Mouse (Mus musculus) hindbrain, embryonic 15.5 days (tissue): ENCODE results near the gene Pde11a. TPM values are rescaled to one million over a fixed set of nuclear protein-coding genes. Genes with fewer than 3 reads are reported as not detected.

Source experiments
- ATAC-seq: fragments of 200-750 bp; cut with Nextera tagmentation; 2 replicates; pipeline ENCODE4 v1.8.0; 2017; ENCODE audit warnings: low read depth, moderate number of reproducible peaks, moderate TSS enrichment; ENCODE audit not compliant: low FRiP score
- H3K27ac ChIP-seq: fragments of 300-500 bp; sonication (generic); replicated peaks from 2 replicates; pipeline ENCODE4 v1.5.1; 2015; ENCODE audit warnings: mild to moderate bottlenecking, inconsistent platforms
- H3K27me3 ChIP-seq: fragments of 300-500 bp; sonication (generic); 2 replicates; pipeline ENCODE4 v1.6.1; 2015; ENCODE audit warnings: control low read depth, inconsistent platforms
- H3K36me3 ChIP-seq: fragments of 300-500 bp; sonication (generic); 2 replicates; pipeline ENCODE4 v1.6.1; 2015; ENCODE audit warnings: control low read depth, inconsistent platforms
- H3K4me1 ChIP-seq: fragments of 300-500 bp; sonication (generic); replicated peaks from 2 replicates; pipeline ENCODE4 v1.6.1; 2015; ENCODE audit warnings: control low read depth, inconsistent platforms
- H3K4me2 ChIP-seq: fragments of 300-500 bp; sonication (generic); 2 replicates; pipeline ENCODE4 v1.6.1; 2015; ENCODE audit warnings: moderate library complexity, mild to moderate bottlenecking, inconsistent platforms
- H3K4me3 ChIP-seq: fragments of 300-500 bp; sonication (generic); 2 replicates; pipeline ENCODE4 v1.5.1; 2015; ENCODE audit warnings: mild to moderate bottlenecking, inconsistent platforms
- H3K9ac ChIP-seq: fragments of 300-500 bp; sonication (generic); 2 replicates; pipeline ENCODE4 v1.6.1; 2015; ENCODE audit warnings: inconsistent platforms
- H3K9me3 ChIP-seq: fragments of 300-500 bp; sonication (generic); 2 replicates; pipeline ENCODE4 v1.6.1; 2016; ENCODE audit warnings: control low read depth, inconsistent platforms
- WGBS: fragments of 180-500 bp; shearing (Covaris S2); methylation state at CpG from one replicate; pipeline ENCODE4 v1.1.7; 2015; 5-methylcytosine and 5-hydroxymethylcytosine counted together
- polyA plus RNA-seq: library from polyadenylated mRNA; unstranded; fragments of >200 nt; fragmentation: Nextera tagmentation; extraction: Ambion mirVana; gene quantifications from 2 replicates; pipeline ENCODE4 v1.2.1, GENCODE M21; 2015

Pde11a gene
- polyA plus RNA-seq, result 1.1 and 1.6 TPM in 2 replicates

- H3K4me3 ChIP-seq, result peak within 1 kb of the TSS; percentile 52
- WGBS, result 20% methylated on average over 39 of the region's 41 CpGs
- peak; percentile 69; the same call in 1 of the 2 replicates for ATAC-seq
Measured at GRCm38 (mm10) chr2:76338215-76339156, at the start of gene Pde11a. Gene Pde11a, minus strand, starts transcription at chr2:76338774.

DNA sequence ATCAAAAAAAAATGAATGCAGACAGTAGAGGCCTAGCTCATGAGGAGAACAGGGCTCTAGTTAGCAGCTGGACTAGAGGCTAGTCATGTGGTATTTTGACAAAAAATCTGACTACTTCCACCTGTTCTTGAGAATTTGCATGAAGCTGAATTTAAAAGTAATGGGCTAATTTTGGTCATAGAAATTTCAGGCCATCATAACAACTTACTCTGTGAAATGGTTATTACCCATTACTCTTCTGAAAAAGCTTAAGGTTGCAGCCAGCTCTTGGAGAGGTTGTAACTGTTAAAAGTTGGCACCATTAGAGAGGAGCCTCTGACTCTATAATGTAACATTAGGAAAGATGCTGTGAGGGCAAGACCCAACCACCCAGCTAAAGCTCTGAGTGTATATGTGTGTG lies 48.0 kb upstream of the Pde11a start:
- no peak for ATAC-seq
- H3K4me2 ChIP-seq, result no peak overlapping the region
- H3K4me3 ChIP-seq, result no peak overlapping the region
- no peaks in the 10 kb centered on the region for H3K27me3 ChIP-seq
- H3K36me3 ChIP-seq, result peaks cover 36% of the 10 kb centered on the region
- no peaks in the 10 kb centered on the region for H3K9me3 ChIP-seq
- no peak overlapping the region for H3K9ac ChIP-seq
- no peak overlapping the region for H3K27ac ChIP-seq
- H3K4me1 ChIP-seq, result no peaks in the 10 kb centered on the region

More at GRCm38 (mm10) chr2:76338215-76339156, at the start of gene Pde11a:
- H3K27ac ChIP-seq, result no peak within 1 kb of the TSS
- H3K4me1 ChIP-seq, result peaks cover 8% of the 10 kb centered on the region
- H3K27me3 ChIP-seq, result peaks cover 3% of the 10 kb centered on the region; the same call in 1 of the 2 replicates
- peak within 1 kb of the TSS; percentile 52 for H3K9ac ChIP-seq
- no peaks in the 10 kb centered on the region for H3K9me3 ChIP-seq
- H3K36me3 ChIP-seq, result no peaks in the 10 kb centered on the region
- H3K4me2 ChIP-seq, result peak within 1 kb of the TSS; percentile 99

GRCm38 (mm10) chr2:76378646-76379045 lies 40.1 kb upstream of the Pde11a start:
- H3K4me3 ChIP-seq, result no peak overlapping the region
- no peak overlapping the region for H3K27ac ChIP-seq
- H3K36me3 ChIP-seq, result peaks cover 66% of the 10 kb centered on the region
- 96% methylated on average over 19 of the region's 19 CpGs for WGBS
- no peaks in the 10 kb centered on the region for H3K27me3 ChIP-seq
- no peak overlapping the region for H3K4me2 ChIP-seq
- ATAC-seq, result no peak
- H3K9me3 ChIP-seq, result no peaks in the 10 kb centered on the region
- H3K9ac ChIP-seq, result no peak overlapping the region
- H3K4me1 ChIP-seq, result no peaks in the 10 kb centered on the region

DNA sequence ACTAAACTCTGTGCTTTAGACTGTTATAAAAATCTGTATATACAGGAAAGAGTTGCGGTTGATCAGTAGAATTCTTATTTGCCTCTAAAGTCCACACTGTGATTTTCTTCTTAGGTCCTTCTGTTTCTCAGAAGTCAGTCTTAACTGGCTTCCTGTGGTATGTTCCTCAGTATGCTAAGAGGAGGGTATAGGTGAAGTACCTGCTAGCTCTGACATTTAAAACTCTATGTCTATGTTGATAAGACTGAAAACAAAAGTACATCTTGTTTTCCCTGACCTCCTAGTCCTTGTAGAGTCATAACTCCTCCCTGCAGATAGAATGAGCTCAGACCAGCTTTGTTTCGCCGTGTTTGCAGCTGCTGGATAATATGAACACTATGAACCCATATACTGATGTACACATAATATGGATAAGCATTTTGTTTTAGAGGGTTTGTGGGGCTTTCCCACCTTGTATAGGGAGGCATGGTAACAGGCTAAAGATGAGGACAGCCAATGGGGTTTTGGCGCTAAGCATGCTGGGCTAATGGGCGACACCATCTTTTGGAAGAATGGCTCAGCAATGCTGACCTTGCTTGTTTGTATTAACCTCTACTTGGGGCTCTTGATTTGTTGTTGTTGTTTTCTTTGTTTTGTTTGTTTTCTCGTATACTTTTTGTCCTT lies 36.1 kb upstream of the Pde11a start:
- H3K4me2 ChIP-seq, result no peak overlapping the region
- ATAC-seq, result no peak
- H3K36me3 ChIP-seq, result peaks cover 50% of the 10 kb centered on the region
- H3K9me3 ChIP-seq, result no peaks in the 10 kb centered on the region
- H3K4me1 ChIP-seq, result peaks cover 15% of the 10 kb centered on the region
- 94% methylated on average over 6 of the region's 6 CpGs for WGBS
- no peak overlapping the region for H3K27ac ChIP-seq
- H3K9ac ChIP-seq, result no peak overlapping the region
- H3K4me3 ChIP-seq, result no peak overlapping the region
- no peaks in the 10 kb centered on the region for H3K27me3 ChIP-seq

DNA sequence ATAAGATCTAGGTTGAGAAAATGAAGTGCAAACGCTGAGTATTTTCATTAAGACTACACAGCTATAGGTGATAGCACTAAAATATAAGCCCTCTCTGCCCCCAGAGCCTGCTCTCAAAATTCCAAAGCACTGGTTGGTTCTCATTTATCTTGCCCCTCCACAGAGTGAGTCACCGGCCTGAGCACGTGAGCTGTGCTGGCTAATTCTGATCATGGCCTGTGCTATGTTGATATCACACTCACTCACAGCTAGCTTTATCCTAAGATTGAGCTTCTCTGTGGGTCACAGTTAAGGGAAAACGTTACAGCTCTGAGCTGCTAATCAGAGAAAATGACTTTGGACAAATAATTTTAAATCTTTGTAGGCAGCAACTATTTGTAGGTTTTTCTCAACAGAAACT lies 33.7 kb upstream of the Pde11a start:
- H3K4me3 ChIP-seq, result no peak overlapping the region
- H3K4me1 ChIP-seq, result peaks cover 15% of the 10 kb centered on the region
- H3K4me2 ChIP-seq, result no peak overlapping the region
- H3K27me3 ChIP-seq, result no peaks in the 10 kb centered on the region
- ATAC-seq, result no peak
- 95% methylated on average over 4 of the region's 4 CpGs for WGBS
- no peak overlapping the region for H3K9ac ChIP-seq
- H3K36me3 ChIP-seq, result peaks cover 29% of the 10 kb centered on the region
- no peak overlapping the region for H3K27ac ChIP-seq
- H3K9me3 ChIP-seq, result no peaks in the 10 kb centered on the region

GRCm38 (mm10) chr2:76370656-76370922 lies 32.0 kb upstream of the Pde11a start:
- Histone ChIP-seq H3K4me3 (peak overlapping the region; percentile 76), H3K9me3 (no peaks in the 10 kb centered on the region), H3K27ac (peak overlapping the region; percentile 76), H3K4me2 (peak overlapping the region; percentile 97), H3K36me3 (peaks cover 20% of the 10 kb centered on the region), H3K27me3 (no peaks in the 10 kb centered on the region), H3K4me1 (peaks cover 15% of the 10 kb centered on the region), H3K9ac (peak overlapping the region; percentile 89)
- 2% methylated on average over 7 of the region's 7 CpGs for WGBS
- ATAC-seq, result no peak

DNA sequence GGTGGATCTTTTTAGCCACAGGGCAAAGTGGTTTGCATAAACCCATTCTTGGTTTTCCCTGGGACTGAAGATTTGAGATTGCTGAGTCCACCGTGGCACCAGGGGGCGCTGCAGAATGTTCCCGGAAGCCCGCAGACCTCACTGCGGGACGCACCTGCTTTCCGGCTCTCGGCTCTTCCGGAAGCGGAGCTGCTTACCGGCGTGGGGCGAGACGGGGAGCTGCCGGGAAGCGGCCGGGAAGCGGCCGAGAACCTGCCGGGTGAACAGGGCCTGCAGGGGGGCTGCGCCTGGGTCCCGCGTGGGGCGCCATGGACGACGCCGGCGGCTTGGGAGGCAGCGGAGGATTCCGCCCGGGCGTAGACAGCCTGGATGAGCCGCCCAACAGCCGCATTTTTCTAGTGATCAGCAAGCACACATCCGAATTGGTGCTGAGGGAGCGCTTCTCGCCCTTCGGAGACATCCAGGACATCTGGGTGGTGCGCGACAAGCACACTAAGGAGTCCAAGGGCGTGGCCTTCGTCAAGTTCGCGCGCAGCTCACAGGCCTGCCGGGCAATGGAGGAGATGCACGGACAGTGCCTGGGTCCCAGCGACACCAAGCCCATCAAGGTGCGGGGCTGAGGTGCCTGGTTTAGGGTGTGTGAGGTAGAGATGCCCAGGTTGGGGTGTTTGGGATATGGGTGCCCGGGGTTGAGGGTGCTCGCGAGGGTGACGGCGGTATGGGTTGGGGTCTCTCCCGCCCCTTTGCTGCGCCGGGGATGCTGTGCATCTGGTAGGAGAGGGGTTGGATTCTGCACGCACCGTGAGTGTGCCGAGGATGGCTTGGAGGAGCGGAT lies 31.5 kb upstream of the Pde11a start, which contains the start of gene Rbm45:
Gene Rbm45 (plus strand): TSS at position 164 of the 835 bp plus-strand sequence.
- Histone ChIP-seq H3K4me2 (peak within 1 kb of the TSS; percentile 97), H3K4me3 (peak within 1 kb of the TSS; percentile 76), H3K36me3 (peaks cover 18% of the 10 kb centered on the region), H3K4me1 (peaks cover 15% of the 10 kb centered on the region), H3K27ac (peak within 1 kb of the TSS; percentile 76), H3K9ac (peak within 1 kb of the TSS; percentile 89), H3K27me3 (no peaks in the 10 kb centered on the region), H3K9me3 (no peaks in the 10 kb centered on the region)
- WGBS, result under 1% methylated on average over 61 of the region's 61 CpGs
- peak; percentile 93 for ATAC-seq

DNA sequence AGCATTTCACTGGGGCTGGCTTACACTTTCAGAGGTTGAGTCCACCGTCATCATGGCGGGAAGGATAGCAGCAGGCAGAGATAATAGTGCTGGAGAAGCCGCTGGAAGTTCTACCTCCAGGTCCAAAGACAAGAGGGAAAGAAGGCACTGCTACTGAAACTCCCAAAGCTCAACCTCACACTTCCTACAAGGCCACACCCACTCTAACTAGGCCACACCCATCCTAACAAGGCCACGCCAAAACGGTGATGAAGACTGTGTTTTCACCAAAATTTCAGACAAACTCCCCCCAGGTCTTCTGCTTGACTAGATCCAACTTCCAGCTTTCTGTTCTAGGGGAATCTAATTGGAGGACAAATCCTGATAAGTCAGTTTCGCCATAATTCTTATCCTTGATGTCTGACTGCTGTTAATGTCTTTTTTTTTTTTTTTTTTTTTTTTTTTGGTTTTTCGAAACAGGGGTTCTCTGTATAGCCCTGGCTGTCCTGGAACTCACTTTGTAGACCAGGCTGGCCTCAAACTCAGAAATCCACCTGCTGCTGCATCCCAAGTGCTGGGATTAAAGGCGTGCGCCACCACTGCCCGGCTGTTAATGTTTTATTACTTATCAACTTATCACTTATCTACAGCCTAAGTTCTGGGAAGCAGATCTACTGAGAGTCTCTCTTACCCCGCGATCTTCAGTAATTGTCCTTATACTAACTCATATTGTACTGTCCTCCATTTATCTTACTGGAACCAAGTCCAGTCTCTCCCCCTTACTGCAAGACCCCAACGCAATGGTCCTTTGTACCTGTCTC lies 30.5 kb upstream of the Pde11a start:
- H3K4me3 ChIP-seq, result no peak overlapping the region
- H3K9me3 ChIP-seq, result no peaks in the 10 kb centered on the region
- ATAC-seq, result peak; percentile 20; the same call in 1 of the 2 replicates
- no peak overlapping the region for H3K27ac ChIP-seq
- no peak overlapping the region for H3K9ac ChIP-seq
- H3K4me2 ChIP-seq, result no peak overlapping the region
- peaks cover 11% of the 10 kb centered on the region for H3K36me3 ChIP-seq
- H3K4me1 ChIP-seq, result peaks cover 15% of the 10 kb centered on the region
- 82% methylated on average over 13 of the region's 13 CpGs for WGBS
- H3K27me3 ChIP-seq, result no peaks in the 10 kb centered on the region

DNA sequence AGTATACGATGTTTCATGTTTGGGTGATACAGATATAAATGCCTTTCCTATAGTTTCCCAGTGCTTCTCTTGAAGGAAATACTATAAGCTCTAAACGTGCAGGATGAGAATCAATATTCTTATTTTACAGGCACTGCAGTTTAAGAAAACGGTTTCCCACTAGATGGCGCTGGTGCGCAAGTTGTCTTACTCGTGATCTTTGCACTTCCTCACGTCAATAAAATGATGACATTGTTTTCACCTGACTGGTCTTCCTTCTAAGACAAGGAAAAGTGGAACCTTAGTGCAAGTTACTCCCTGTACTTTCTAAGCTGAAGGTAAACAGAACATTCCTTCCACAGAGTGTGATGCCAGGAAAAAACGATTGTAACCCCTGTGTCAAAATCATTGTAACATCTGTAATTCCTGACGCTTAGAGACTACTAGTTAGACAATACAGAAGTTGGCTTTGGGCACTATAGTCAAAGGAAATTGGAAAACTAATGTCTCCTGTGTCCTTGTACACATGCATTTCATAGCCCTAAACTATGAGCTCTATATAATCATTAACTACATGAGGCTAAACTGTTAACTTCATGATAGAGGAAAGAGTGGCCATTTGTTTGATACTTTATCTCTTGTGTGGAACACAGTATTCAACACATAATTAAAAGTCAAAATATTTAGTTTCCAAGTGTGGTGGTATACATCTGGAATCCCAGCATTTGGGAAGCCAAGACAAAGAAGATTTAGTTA lies 28.8 kb upstream of the Pde11a start:
- WGBS, result 18% methylated on average over 9 of the region's 9 CpGs
- no peak overlapping the region for H3K4me2 ChIP-seq
- H3K4me3 ChIP-seq, result no peak overlapping the region
- H3K4me1 ChIP-seq, result peaks cover 15% of the 10 kb centered on the region
- H3K9ac ChIP-seq, result no peak overlapping the region
- H3K27me3 ChIP-seq, result no peaks in the 10 kb centered on the region
- no peak for ATAC-seq
- H3K36me3 ChIP-seq, result no peaks in the 10 kb centered on the region
- H3K9me3 ChIP-seq, result no peaks in the 10 kb centered on the region
- no peak overlapping the region for H3K27ac ChIP-seq

- Histone ChIP-seq H3K27me3 (no peaks in the 10 kb centered on the region), H3K9ac (no peak overlapping the region), H3K4me3 (no peak overlapping the region), H3K27ac (no peak overlapping the region), H3K4me2 (no peak overlapping the region), H3K9me3 (no peaks in the 10 kb centered on the region), H3K36me3 (no peaks in the 10 kb centered on the region), H3K4me1 (peaks cover 5% of the 10 kb centered on the region)
- no peak for ATAC-seq
- WGBS, result 72% methylated on average over 4 of the region's 4 CpGs
Measured at GRCm38 (mm10) chr2:76365811-76366210, 27.2 kb upstream of the Pde11a start.

DNA sequence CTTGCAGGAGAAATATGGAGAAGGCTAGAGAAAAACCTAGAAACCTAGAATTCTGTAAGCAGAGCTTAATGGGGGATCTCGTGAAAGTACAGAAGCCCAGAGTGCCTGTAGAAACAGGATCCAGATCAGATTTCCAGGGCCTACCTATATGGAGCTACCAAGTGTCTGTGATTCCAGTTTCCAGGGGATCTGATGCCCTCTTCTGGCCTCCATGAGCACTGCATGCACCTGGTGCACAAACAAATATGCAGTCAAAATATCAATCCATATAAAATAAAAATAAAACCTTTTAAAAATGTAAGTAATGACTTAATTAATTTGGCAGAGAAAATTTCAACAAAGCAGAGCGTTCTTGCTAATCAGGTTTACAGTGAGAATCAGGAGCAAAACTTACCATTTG lies 23.5 kb upstream of the Pde11a start:
- 64% methylated on average over 2 of the region's 2 CpGs for WGBS

More for the DNA sequence above, 23.5 kb upstream of the Pde11a start:
- Histone ChIP-seq H3K27ac (no peak overlapping the region), H3K27me3 (no peaks in the 10 kb centered on the region), H3K9me3 (no peaks in the 10 kb centered on the region), H3K4me1 (no peaks in the 10 kb centered on the region), H3K4me3 (no peak overlapping the region), H3K9ac (no peak overlapping the region), H3K4me2 (no peak overlapping the region), H3K36me3 (no peaks in the 10 kb centered on the region)
- ATAC-seq, result no peak
